Comparison of ENCODE assay signal across 21 mouse cellular contexts in the genomic region with DNA sequence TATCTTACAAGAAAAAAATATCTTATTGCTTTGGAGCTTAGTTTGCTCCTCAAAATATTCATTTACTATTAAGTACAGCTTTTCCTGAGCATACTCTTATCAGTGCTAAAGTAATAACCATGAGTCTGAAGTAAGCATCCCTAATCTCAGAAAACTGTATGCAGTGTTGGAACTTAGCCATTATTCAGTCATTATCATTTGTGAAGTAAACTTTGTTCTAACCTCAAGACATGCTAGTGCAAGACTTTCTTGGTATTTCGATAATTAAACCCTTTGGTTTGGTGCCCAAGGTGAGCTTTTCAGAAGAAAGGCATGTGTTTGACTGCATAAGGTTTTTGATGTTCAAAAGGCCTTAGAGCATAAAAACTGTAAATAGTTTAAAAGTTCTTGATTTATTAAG.
"Had no signal": no experiment of that assay in that cellular context is flagged by ENCODE, and none has a peak within 500 bp of the region (broad histone marks: within the 10 kb centered on the region; RNA-seq: fewer than 3 reads in every experiment).

No protein-coding gene starts in this region.

- H3K27ac ChIP-seq: kidney, embryonic 15.5 days; left cerebral cortex, adult 2 months; liver, embryonic 13.5 days; macrophage; midbrain, embryonic 12.5 days; neural tube, embryonic 13.5 days had no signal

- DNase-seq: kidney, adult 11 months; kidney, adult 8-10 months; kidney, postnatal 10 days; kidney, postnatal 36 days; layer of hippocampus, postnatal 36 days; liver, embryonic 13.5 days; lung, embryonic 14.5 days; retina, postnatal 1 day; right cerebral cortex, postnatal 25 days; spleen, adult 18-20 months; thymus, adult 18-20 months; thymus, postnatal 36 days had no signal

- H3K27me3 ChIP-seq: kidney, embryonic 15.5 days; liver, embryonic 13.5 days; megakaryocyte, embryonic 14.5 days; midbrain, embryonic 12.5 days; neural tube, embryonic 13.5 days had no signal

- H3K4me3 ChIP-seq: kidney, embryonic 15.5 days; left cerebral cortex, adult 2 months; liver, embryonic 13.5 days; megakaryocyte, embryonic 14.5 days; midbrain, embryonic 12.5 days; myocyte; neural tube, embryonic 13.5 days had no signal

- H3K9me3 ChIP-seq: liver, embryonic 13.5 days; midbrain, embryonic 12.5 days; neural tube, embryonic 13.5 days had no signal

- H3K9ac ChIP-seq: kidney, embryonic 15.5 days; liver, embryonic 13.5 days; lung, embryonic 14.5 days; midbrain, embryonic 12.5 days; neural tube, embryonic 13.5 days had no signal

- H3K36me3 ChIP-seq: kidney, embryonic 15.5 days; liver, embryonic 13.5 days; midbrain, embryonic 12.5 days; neural tube, embryonic 13.5 days had no signal

- H3K4me2 ChIP-seq: kidney, embryonic 15.5 days; liver, embryonic 13.5 days; lung, embryonic 14.5 days; midbrain, embryonic 12.5 days; neural tube, embryonic 13.5 days had no signal

- H3K4me1 ChIP-seq: megakaryocyte, embryonic 14.5 days; midbrain, embryonic 12.5 days had no signal

- ATAC-seq: lung, postnatal 0 days; midbrain, embryonic 16.5 days had no signal
